Mouse (Mus musculus): ENCODE measurements at regions not wholly inside any gene's neighbourhood (a gene's known extent, or its start where the extent isn't known, plus 50 kb on each side); places are given as distances from the start of the nearest gene placed in this dataset.

GRCm38 (mm10) chr8:112212170-112212569 is 197.3 kb upstream of the Gm6793 start:
- WGBS = 86% methylated on average over 5 of the region's 5 CpGs
- Histone ChIP-seq H3K4me2 (replicated peaks; ENCODE audit: low read depth, low read length, severe bottlenecking) (no peak overlapping the region), H3K27me3 (ENCODE audit: control insufficient read depth, insufficient read depth, low read length) (no peaks in the 10 kb centered on the region), H3K27ac (replicated peaks; ENCODE audit: low read depth, low read length) (no peak overlapping the region), H3K9ac (ENCODE audit: low read depth, low read length, severe bottlenecking) (no peak overlapping the region), H3K9me3 (ENCODE audit: control insufficient read depth, low read length) (no peaks in the 10 kb centered on the region), H3K36me3 (ENCODE audit: control insufficient read depth, insufficient read depth, low read length) (no peaks in the 10 kb centered on the region), H3K4me3 (replicated peaks; ENCODE audit: low read length) (no peak overlapping the region), H3K4me1 (ENCODE audit: control insufficient read depth, insufficient read depth, low read length) (no peaks in the 10 kb centered on the region)
- TF ChIP-seq POLR2A (IDR thresholded peaks at IDR 0.05; ENCODE audit: borderline replicate concordance, extremely low read depth, insufficient read depth, insufficient read length) = no peak
- ATAC-seq (ENCODE audit: low FRiP score, low read depth) (no peak), DNase-seq (ENCODE audit: low spot score) (no peak)

GRCm38 (mm10) chr8:112196423-112196822 is 181.6 kb upstream of the Gm6793 start:
- Histone ChIP-seq H3K36me3 (ENCODE audit: control insufficient read depth, insufficient read depth, low read length) (no peaks in the 10 kb centered on the region), H3K9me3 (ENCODE audit: control insufficient read depth, low read length) (no peaks in the 10 kb centered on the region), H3K4me2 (replicated peaks; ENCODE audit: low read depth, low read length, severe bottlenecking) (no peak overlapping the region), H3K27me3 (ENCODE audit: control insufficient read depth, insufficient read depth, low read length) (no peaks in the 10 kb centered on the region), H3K27ac (replicated peaks; ENCODE audit: low read depth, low read length) (no peak overlapping the region), H3K4me3 (replicated peaks; ENCODE audit: low read length) (no peak overlapping the region), H3K4me1 (ENCODE audit: control insufficient read depth, insufficient read depth, low read length) (no peaks in the 10 kb centered on the region), H3K9ac (ENCODE audit: low read depth, low read length, severe bottlenecking) (no peak overlapping the region)
- no peak for ATAC-seq (ENCODE audit: low FRiP score, low read depth)
- 56% methylated on average over 1 of the region's 1 CpGs for WGBS
- no peak for TF ChIP-seq POLR2A (IDR thresholded peaks at IDR 0.05; ENCODE audit: borderline replicate concordance, extremely low read depth, insufficient read depth, insufficient read length)
- DNase-seq (ENCODE audit: low spot score) = no peak

GRCm38 (mm10) chr8:112195880-112196279 is 181.0 kb upstream of the Gm6793 start:
- H3K27me3 ChIP-seq (ENCODE audit: control insufficient read depth, insufficient read depth, low read length) = no peaks in the 10 kb centered on the region
- TF ChIP-seq POLR2A (IDR thresholded peaks at IDR 0.05; ENCODE audit: borderline replicate concordance, extremely low read depth, insufficient read depth, insufficient read length) = no peak
- no peak overlapping the region for H3K27ac ChIP-seq (replicated peaks; ENCODE audit: low read depth, low read length)
- DNase-seq (ENCODE audit: low spot score) (no peak), ATAC-seq (ENCODE audit: low FRiP score, low read depth) (no peak)
- WGBS = 84% methylated on average over 2 of the region's 2 CpGs
- no peaks in the 10 kb centered on the region for H3K4me1 ChIP-seq (ENCODE audit: control insufficient read depth, insufficient read depth, low read length)
- no peaks in the 10 kb centered on the region for H3K9me3 ChIP-seq (ENCODE audit: control insufficient read depth, low read length)
- no peak overlapping the region for H3K9ac ChIP-seq (ENCODE audit: low read depth, low read length, severe bottlenecking)
- H3K36me3 ChIP-seq (ENCODE audit: control insufficient read depth, insufficient read depth, low read length) = no peaks in the 10 kb centered on the region
- no peak overlapping the region for H3K4me2 ChIP-seq (replicated peaks; ENCODE audit: low read depth, low read length, severe bottlenecking)
- no peak overlapping the region for H3K4me3 ChIP-seq (replicated peaks; ENCODE audit: low read length)

DNA sequence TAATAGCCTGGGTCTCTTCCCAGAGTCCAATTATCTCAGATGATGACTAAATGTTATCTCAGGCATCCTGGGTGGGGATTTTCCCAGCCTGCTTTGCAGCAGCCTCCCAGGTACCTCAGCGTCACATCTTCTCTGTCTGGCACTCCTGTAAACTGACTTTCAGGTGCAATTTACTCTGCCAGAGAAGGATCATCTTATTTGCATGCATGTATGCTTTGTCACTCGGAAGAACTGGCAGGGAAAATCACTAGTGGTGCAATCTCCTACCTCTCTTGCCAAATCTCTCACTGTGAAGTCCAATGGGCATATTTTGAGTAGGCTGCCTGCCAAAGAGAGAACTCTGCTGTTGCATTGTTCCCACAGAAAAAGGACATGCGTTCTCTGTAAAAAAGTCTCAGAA is 177.0 kb upstream of the Gm6793 start:
- H3K4me2 ChIP-seq (replicated peaks; ENCODE audit: low read depth, low read length, severe bottlenecking) = no peak overlapping the region
- 77% methylated on average over 3 of the region's 3 CpGs for WGBS
- no peaks in the 10 kb centered on the region for H3K27me3 ChIP-seq (ENCODE audit: control insufficient read depth, insufficient read depth, low read length)
- H3K9me3 ChIP-seq (ENCODE audit: control insufficient read depth, low read length) = no peaks in the 10 kb centered on the region
- no peak for ATAC-seq (ENCODE audit: low FRiP score, low read depth)
- no peak overlapping the region for H3K9ac ChIP-seq (ENCODE audit: low read depth, low read length, severe bottlenecking)
- no peaks in the 10 kb centered on the region; the same call in 1 of the 2 replicates for H3K4me1 ChIP-seq (ENCODE audit: control insufficient read depth, insufficient read depth, low read length)
- H3K36me3 ChIP-seq (ENCODE audit: control insufficient read depth, insufficient read depth, low read length) = no peaks in the 10 kb centered on the region
- no peak overlapping the region for H3K4me3 ChIP-seq (replicated peaks; ENCODE audit: low read length)
- no peak for DNase-seq (ENCODE audit: low spot score)
- no peak overlapping the region for H3K27ac ChIP-seq (replicated peaks; ENCODE audit: low read depth, low read length)
- no peak for TF ChIP-seq POLR2A (IDR thresholded peaks at IDR 0.05; ENCODE audit: borderline replicate concordance, extremely low read depth, insufficient read depth, insufficient read length)

GRCm38 (mm10) chr8:112189698-112190097 is 174.9 kb upstream of the Gm6793 start:
- TF ChIP-seq POLR2A (IDR thresholded peaks at IDR 0.05; ENCODE audit: borderline replicate concordance, extremely low read depth, insufficient read depth, insufficient read length) = no peak
- Histone ChIP-seq H3K27ac (replicated peaks; ENCODE audit: low read depth, low read length) (no peak overlapping the region), H3K9me3 (ENCODE audit: control insufficient read depth, low read length) (no peaks in the 10 kb centered on the region)

DNA sequence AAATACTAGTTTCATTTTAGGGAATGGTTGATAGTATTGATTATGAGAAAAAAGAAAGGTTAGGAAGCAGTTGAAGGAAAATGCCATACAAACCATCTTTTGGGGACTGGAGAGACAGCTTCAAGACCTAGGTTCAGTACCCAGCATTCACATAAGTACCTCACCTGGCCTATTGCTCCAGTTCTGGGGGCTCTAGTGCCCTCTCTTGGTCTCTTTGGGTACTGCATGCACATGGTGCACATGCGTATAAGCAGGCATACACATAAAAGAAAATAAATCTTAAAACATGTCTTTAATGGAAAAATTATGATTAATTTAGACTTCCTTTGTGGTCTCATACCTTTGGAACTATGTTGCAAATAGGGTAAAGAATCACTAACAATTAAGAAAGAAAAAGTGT is 155.3 kb upstream of the Gm6793 start:
- WGBS = 98% methylated on average over 1 of the region's 1 CpGs
- Histone ChIP-seq H3K9me3 (ENCODE audit: control insufficient read depth, low read length) (peaks cover 5% of the 10 kb centered on the region; the same call in 1 of the 2 replicates), H3K4me3 (replicated peaks; ENCODE audit: low read length) (no peak overlapping the region), H3K4me2 (replicated peaks; ENCODE audit: low read depth, low read length, severe bottlenecking) (no peak overlapping the region), H3K27me3 (ENCODE audit: control insufficient read depth, insufficient read depth, low read length) (no peaks in the 10 kb centered on the region), H3K36me3 (ENCODE audit: control insufficient read depth, insufficient read depth, low read length) (no peaks in the 10 kb centered on the region), H3K4me1 (ENCODE audit: control insufficient read depth, insufficient read depth, low read length) (no peaks in the 10 kb centered on the region), H3K9ac (ENCODE audit: low read depth, low read length, severe bottlenecking) (no peak overlapping the region), H3K27ac (replicated peaks; ENCODE audit: low read depth, low read length) (no peak overlapping the region)
- DNase-seq (ENCODE audit: low spot score) = no peak
- ATAC-seq (ENCODE audit: low FRiP score, low read depth) = no peak
- TF ChIP-seq POLR2A (IDR thresholded peaks at IDR 0.05; ENCODE audit: borderline replicate concordance, extremely low read depth, insufficient read depth, insufficient read length) = no peak

More at GRCm38 (mm10) chr8:112189698-112190097, 174.9 kb upstream of the Gm6793 start:
- Histone ChIP-seq H3K36me3 (ENCODE audit: control insufficient read depth, insufficient read depth, low read length) (no peaks in the 10 kb centered on the region), H3K9ac (ENCODE audit: low read depth, low read length, severe bottlenecking) (no peak overlapping the region), H3K4me1 (ENCODE audit: control insufficient read depth, insufficient read depth, low read length) (no peaks in the 10 kb centered on the region; the same call in 1 of the 2 replicates), H3K4me3 (replicated peaks; ENCODE audit: low read length) (no peak overlapping the region), H3K4me2 (replicated peaks; ENCODE audit: low read depth, low read length, severe bottlenecking) (no peak overlapping the region), H3K27me3 (ENCODE audit: control insufficient read depth, insufficient read depth, low read length) (no peaks in the 10 kb centered on the region)
- WGBS = 38% methylated on average over 2 of the region's 2 CpGs
- ATAC-seq (ENCODE audit: low FRiP score, low read depth) = no peak
- DNase-seq (ENCODE audit: low spot score) = no peak

Measured in limb, embryonic 14.5 days (tissue).